Mouse (Mus musculus) MEL-GATA-1-ER (cell line): ENCODE measurements around the gene Slc15a2.

Source experiments
- DNase-seq: peaks from one replicate; pipeline ENCODE4 v3.0.0-alpha.2; 2012; ENCODE audit warnings: low read depth; ENCODE audit errors: extremely low read depth

Gene Slc15a2

DNA sequence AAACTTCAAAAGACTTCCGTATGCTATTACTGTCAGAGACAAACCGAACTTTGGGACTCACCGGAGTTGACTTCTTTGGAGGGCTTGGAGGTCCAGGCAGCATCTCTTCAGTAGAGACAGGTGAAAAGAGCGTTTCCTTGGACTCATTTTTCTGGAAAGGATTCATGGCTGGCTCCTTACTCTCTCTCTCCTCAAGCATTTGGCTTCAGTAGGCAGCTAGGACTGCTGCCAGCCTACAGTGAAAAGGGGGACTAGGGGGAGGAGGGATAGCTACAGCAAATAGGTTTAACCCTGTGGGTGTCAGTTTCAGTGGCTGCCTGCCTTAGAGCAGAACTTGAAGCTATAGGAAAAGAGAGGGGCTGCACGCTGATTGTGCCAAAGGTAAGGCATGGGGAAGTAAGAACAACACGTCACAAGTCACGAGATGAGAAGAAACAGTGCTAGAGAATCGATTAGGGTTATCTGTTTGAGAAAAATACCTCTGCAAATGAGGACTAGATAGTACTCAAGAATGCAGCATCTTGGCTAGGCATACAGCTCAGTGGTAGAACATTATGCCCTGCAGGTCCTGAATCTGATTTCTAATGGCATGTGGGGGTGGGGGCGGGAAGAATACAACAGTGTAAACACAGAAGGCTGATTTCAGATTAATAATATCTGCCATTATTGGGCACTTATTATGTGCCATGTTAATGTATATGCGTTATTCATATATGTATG is at the start of gene Slc15a2:
Gene Slc15a2, minus strand, starts transcription at position 369 of the 720 bp plus-strand sequence.
- DNase-seq = no peak

- DNase-seq = no peak
These were observed 44.1 kb upstream of the Slc15a2 start for GRCm38 (mm10) chr16:36828820-36829219.

DNA sequence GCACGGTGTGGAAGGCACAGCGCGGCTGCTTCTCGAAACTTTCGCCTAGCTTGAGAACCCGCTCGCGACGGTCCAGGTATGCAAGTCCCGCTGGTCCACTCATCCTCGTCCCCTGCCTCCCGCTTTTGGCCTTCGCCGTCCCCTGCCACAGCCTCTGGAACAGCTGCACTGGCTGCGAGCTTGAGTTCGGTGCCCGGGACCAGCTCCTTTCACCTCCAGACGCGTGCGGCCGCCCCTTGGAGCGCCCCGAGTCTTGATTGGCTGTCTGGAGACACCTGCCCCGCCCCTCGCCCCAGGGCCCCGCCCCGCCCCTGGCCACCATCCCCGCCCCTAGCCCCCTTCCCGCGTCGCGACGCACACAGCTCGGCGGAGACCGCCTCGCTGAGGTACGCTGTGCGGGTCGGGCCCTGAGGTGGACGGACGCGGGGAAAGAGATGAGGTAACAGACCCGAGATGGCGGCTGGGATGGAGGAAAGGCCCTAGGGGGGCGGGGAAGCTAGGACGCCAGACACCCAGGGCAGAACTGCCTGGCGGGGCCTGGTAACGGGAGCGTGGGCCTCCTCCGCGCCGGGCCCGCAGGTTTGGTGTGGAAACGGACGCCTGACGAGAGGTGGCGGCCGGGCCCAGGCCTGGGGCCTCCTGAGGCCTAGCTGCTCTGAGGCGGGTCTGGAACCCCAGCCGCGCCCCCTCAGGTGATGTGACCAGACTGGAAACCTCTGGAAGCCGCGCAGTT is 43.5 kb upstream of the Slc15a2 start, which contains the start of gene Iqcb1:
Gene Iqcb1, plus strand, starts transcription at position 332 of the 733 bp plus-strand sequence.
- peak; percentile 47 for DNase-seq

DNA sequence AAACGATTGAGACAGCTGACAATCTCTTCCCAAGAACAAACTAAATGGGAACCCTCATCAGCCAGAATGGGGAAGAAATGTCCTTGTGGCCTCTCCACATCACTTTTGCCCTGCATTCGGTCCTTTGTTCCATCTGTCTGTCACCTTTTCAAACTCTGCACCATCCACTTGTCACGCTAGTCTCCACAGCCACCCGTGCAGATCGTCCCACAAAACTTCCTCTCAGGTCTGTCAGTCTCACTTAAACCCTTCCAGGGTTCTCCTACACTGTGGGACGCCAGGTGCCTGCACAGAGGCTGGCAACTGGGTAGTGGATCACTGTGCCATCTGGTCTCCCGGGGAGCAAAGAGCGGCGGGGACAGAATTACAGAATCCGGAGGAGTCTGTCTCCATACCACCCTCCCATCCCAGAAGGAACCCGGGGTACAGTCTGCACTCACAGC is 42.9 kb upstream of the Slc15a2 start:
- DNase-seq = no peak

DNA sequence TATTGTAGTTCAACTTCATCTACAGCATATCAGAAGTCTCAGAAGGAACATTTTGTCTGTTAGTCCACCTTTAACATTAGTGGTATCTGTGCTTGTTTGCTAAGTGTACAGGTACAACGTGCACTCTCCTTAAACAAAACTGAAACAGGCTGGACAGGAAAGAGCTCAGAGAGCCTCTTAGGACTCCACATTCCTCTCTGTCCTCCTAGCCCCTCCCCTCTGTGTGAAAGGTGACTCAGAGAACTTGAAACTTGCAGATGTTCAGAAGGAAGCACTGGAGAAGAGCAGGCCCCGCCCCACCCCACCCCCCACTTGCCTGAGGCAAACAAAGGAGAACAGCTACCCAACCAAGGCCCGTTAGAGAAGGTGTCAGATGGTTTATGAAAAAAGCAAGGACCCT is 36.7 kb upstream of the Slc15a2 start:
- peak; percentile 33 for DNase-seq

DNA sequence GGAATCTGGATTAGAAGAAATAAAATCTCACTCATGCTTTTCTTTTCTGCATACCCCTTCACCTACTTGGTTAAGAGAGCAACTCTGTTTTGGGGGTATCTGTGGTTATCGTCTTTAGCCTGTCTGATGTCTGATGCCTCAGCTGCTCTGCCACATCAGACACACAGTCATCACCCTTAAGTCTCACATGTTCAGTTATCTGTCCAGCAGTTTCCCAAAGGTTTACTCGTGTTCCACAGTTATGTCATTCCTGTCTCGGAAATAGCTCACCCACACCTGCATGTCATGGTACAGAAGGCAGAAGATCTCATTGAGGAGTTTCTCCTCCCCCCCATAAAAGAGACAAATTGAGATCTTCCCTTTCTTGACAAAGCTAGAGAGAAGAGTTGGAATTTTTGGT is 36.0 kb upstream of the Slc15a2 start:
- DNase-seq = no peak

DNA sequence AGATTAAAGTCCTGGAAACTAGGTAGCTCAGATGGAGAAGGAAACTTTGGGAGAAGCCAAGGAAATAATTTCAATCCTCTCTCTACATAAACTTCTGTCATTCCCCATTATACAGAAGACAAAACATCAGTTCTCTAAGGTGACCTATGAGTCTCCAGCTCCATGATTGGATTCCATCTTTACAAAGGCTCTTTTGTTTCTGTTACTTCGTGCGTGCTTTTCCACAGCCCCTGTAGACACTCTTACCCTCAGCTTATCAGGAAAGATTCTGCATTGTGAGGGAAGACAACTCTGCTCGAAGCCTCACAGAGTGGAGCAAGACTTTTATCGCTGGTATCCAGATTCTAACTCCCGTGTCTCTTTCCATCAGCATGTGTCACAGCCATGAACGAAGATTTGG is 35.3 kb upstream of the Slc15a2 start:
- DNase-seq = no peak

- peak; percentile 75 for DNase-seq
These were observed 32.7 kb upstream of the Slc15a2 start for GRCm38 (mm10) chr16:36817321-36817926.

- no peak for DNase-seq
These were observed 32.2 kb upstream of the Slc15a2 start for GRCm38 (mm10) chr16:36816916-36817315.

DNA sequence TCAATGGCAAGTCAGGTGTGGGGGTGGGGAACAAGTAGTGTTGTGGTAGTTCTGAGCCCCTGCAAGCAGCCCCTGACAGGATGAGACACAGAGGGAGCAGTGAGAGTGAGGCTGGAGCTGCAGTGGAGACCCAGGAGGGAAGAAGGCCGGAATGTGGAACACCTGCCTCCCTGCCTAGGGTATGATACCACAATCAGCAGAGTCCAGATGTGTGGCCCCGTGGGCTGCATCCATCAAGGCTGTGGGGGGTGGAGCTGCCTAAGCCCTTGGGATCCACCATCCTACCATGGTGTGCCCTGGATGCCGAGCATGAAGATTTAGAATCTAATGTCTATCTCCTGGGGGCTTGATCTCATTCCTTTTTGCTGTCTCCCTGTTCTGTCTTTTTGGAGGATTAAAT is 28.9 kb upstream of the Slc15a2 start:
- no peak for DNase-seq

DNA sequence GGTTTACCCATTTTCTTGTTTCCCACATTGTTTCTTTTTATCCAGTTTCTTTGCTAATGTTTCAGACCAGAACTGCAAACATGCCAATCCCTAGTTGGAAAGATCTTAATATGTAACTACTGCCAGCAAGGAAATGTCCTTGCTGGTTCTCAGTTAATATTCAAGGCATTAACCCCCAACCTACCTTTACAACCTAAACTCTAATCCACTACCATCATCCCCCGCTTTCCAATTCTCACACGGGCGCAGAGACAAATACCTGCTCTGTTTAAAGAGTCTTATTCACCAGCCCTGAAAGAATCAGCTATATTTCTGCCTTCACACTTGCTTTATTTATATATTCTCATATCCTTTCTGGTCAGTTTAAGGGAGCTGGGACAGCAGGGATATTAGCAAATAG is 23.9 kb upstream of the Slc15a2 start:
- DNase-seq = no peak

DNA sequence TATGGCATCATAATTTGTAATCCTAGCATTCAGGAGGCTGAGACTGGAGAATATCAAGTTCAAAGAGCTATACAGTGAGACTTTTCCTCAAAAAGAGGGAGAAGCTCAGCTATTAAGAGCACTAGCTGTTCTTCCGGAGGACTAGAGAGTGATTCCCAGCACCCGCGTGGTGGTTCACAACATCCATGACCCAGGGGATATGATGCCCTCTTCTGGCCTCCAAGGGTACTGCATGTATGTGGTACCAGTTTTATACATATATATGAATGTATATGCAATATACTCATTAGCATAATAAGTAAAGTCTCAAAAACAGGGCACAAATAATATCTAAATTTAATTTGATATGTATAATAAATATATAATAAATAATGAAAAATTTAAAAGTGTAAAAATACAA is 17.6 kb upstream of the Slc15a2 start:
- DNase-seq = no peak

- DNase-seq = no peak
These were observed 13.6 kb upstream of the Slc15a2 start for GRCm38 (mm10) chr16:36798334-36798733.

DNA sequence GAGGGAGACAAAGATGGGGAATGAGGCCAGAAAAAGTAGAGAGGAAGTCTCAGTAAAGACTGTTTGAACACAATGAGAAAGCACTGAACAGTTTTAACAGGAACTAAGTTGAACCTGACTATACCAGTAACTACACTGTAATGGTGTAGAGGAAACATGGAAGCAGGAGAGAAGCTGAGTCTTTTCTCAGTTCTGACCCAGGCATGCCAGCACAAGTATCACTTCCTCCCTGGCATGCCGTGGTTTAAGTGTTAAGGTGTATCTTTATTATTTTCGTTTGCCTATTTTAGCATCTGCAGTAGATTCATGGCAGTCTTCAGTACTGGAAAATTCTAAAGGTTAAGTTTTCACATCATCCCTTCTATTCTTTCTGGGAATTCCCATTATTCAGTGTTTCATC is 10.2 kb upstream of the Slc15a2 start:
- DNase-seq = no peak

GRCm38 (mm10) chr16:36790166-36790565 is 5.4 kb upstream of the Slc15a2 start:
- no peak for DNase-seq

GRCm38 (mm10) chr16:36786466-36786865 is 1.7 kb upstream of the Slc15a2 start:
- DNase-seq = no peak

- no peak for DNase-seq
These were observed 616 bp downstream of the Slc15a2 start for GRCm38 (mm10) chr16:36784146-36784545.

DNA sequence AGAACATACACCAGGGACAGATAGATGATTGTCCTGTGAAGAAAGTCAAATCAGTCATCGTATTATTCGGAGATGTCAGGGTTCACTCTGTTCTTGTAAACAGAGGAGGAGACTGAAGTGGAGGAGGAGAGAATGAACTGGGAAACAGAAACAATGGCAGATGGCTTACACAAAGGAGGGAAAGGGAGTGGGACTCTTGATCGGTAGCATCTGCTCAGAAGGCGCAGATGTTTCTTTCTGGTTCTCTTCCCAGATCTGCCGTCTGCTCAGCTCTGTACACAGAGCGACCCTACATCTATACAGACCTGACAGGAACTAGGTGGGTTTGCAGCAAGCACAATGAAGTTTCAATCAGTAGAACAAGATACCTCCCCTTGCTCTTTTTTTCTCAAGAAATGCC is 9.1 kb downstream of the Slc15a2 start:
- DNase-seq = no peak

- no peak for DNase-seq
These were observed 11.8 kb downstream of the Slc15a2 start for GRCm38 (mm10) chr16:36772996-36773395.

DNA sequence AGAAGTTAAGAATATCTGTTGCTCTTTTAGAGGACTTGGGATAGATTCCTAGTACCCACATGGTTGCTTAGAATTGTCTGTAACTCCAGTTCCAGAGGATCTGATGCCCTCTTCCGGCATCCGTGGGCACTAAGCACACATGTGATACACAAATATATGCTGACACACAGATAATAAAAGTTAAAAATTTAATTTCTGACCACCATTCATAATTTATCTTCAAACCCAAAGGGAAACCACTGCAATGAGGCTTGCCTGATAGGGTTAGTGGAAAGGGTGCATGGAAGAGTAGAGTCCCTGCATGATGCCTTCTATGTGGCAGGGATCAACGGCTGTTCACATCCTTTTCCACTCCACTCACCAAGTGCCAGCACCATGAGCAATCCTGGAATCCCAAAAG is 13.1 kb downstream of the Slc15a2 start:
- DNase-seq = no peak

- DNase-seq = no peak
These were observed 13.5 kb downstream of the Slc15a2 start for GRCm38 (mm10) chr16:36771244-36771643.

DNA sequence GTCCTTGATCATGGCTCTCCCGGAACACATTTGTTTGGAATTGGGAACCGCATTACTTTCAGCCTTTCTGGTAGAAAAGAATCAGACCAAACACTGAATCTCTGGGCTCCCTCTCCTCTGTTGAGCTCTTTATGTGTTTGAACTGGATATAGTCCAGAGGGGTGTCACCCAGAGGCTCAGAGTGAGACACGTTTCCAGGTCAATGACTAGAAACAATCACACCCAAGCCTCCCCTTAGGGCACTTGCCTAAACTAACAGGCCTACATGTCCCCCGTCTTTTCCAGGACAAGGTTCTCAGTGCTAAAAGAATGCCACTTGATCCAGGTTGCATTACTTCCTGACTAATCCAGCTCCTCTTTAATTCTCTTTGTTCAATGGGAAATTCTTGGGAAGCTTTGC is 13.9 kb downstream of the Slc15a2 start:
- no peak for DNase-seq
